Mouse (Mus musculus): ENCODE data around the gene Rps26. TPM values are rescaled to one million over a fixed set of nuclear protein-coding genes. Genes with fewer than 3 reads are reported as not detected.

The Rps26 gene
- total RNA-seq, 2 experiments from 2014 or later = 245 to 252 TPM

DNA sequence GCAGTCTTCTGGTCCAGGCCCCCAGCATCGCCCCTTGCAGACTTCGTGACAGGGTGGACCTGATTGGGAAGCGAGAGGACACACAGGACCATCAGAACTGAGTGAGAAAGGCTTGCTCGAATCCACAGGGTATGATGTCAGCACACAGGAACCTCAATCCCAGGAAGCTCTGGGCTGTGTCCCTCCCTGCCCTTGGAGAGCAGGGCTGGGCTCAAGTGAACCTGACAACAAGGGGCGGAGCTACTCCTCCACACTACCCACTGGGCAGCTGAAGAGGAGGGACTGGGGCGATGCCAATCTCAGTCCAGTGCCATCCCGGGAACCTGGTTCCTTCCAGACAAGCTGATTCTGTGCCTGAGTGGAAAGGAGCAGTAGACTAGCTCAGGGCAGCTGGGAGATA is 42.9 kb downstream of the Rps26 start:
- intact Hi-C loops (cut with DNase I) = no loop called here
- no peak for DNase-seq (ENCODE audit: low spot score in 2 of 2)

DNA sequence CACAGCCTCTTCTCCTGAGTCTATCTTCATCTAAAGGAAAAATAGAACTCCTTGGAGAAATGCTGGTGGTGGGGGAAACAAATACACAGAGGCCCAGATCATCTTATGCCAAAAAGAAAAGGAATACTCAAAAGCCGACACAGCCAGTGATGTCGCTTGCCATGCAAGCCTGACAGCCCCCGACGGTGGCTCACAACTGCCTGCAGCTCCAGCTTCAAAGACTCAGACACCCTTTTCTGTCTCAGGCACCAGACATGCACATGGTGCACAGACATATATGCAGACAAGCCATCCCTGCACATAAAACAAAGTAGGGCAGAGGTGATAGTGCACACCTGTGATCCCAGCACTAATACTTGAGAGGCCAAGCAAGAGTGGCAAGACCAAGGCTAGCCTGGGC is 46.8 kb downstream of the Rps26 start:
- intact Hi-C loops (cut with DNase I) = no loop called here

DNA sequence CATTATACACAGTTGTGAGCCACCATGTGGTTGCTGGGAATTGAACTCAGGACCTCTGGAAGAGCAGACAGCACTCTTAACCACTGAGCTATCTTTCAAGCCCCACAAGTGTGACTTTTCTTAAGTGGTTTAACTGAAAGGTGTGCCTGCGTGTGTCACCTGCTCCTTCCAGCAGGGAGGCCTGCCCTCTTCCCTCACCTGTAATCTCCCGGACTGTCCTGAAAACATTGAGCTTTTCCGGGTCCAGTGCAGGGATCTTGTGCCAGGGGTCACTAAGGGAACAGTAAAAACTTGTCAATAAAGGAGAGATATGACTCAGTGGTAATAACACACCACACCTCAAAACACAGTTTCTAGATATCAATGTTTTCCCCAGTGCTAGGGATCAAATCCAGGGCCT is 47.2 kb downstream of the Rps26 start:
- no peak for DNase-seq (ENCODE audit: low spot score in 2 of 2)
- intact Hi-C loops (cut with DNase I) = no loop called here

More for the DNA sequence above, 46.8 kb downstream of the Rps26 start:
- no peak for DNase-seq (ENCODE audit: low spot score in 2 of 2)

DNA sequence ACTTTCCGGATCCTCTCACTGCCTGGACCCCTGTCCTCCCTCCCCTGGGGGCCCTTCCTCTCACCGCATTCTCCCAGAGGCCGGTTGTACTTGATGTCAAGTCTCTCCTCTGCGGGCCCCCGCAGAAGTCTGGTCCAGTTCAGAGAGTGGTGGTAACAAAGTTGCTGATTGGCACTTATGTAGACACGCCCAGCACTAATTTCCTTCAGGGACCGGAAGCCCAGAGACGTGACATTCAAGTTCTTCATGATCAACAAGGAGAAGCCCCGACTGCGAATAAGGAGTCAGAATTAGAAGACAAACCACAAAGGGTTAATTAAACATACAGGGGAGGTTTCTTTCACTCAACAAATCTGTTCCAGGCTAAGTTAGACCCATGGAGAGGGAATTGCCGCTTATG is 48.2 kb downstream of the Rps26 start:
- no peak for DNase-seq (ENCODE audit: low spot score in 2 of 2)

DNA sequence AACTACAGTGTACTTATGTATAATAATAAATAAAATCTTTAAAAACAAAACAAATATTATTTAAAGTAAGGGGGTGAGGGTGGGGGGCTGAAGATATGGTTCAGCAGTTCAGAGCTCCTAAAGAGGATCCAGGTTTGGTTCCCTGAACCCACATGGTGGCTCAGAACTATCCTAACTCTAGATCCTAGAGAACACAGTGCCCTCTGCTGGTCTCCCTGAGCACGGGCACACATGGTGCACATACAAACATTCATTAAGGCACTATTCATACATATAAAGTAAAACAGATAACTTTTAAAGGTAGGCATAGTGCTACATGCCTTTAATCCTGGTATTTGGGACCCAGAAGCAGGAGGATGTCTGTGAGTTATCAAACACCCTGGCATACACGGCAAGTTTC is 51.5 kb downstream of the Rps26 start:
- intact Hi-C loops (cut with DNase I) = no loop called here
- no peak for DNase-seq (ENCODE audit: low spot score in 2 of 2)

More for the DNA sequence above, 48.2 kb downstream of the Rps26 start:
- intact Hi-C loops (cut with DNase I) = no loop called here

Small RNA genes within 50 kb of the gene (microRNA-seq; reads per million reads assigned to microRNA genes)
- not detected for gene Mir6917

Other genes starting within 250 kb of the Rps26 start
- 10 to 100 TPM; 49.3 to 61.7 TPM for gene Ankrd52, start 249.6 kb downstream of the Rps26 start, total RNA-seq (2021)
- not detected for gene Slc39a5, start 225.5 kb downstream of the Rps26 start, total RNA-seq (2021)
- gene Nabp2, start 215.3 kb downstream of the Rps26 start, total RNA-seq (2021) = 10 to 100 TPM; 88.8 to 91.6 TPM
- 10 to 100 TPM; 75.8 to 78.1 TPM for gene Rnf41, start 215.1 kb downstream of the Rps26 start, total RNA-seq (2021)
- 100 to 1,000 TPM; 238 to 245 TPM for gene Smarcc2, start 167.5 kb downstream of the Rps26 start, total RNA-seq (2021)
- gene Myl6, start 132.6 kb downstream of the Rps26 start, total RNA-seq (2021) = 100 to 1,000 TPM; 547 to 629 TPM
- gene Myl6b, start 128.1 kb downstream of the Rps26 start, total RNA-seq (2021) = 10 to 100 TPM; 26.3 to 27.0 TPM
- 1 to 10 TPM; 8.5 to 9.0 TPM for gene Esyt1, start 100.9 kb downstream of the Rps26 start, total RNA-seq (2021)
- gene Zc3h10, start 79.0 kb downstream of the Rps26 start, total RNA-seq (2021) = 10 to 100 TPM; 14.2 to 15.0 TPM
- 1,000 to 10,000 TPM; 1,491 to 1,683 TPM for gene Rpl41, start 77.4 kb downstream of the Rps26 start, total RNA-seq (2021)
- gene Pa2g4, start 60.8 kb downstream of the Rps26 start, total RNA-seq (2021) = 10 to 100 TPM; 58.2 to 59.3 TPM
- 1 to 10 TPM; 6.5 to 9.4 TPM for gene Erbb3, start 37.1 kb downstream of the Rps26 start, total RNA-seq (2021)
- gene Ikzf4, start 19.2 kb upstream of the Rps26 start, total RNA-seq (2021) = 10 to 100 TPM; 10.2 to 19.0 TPM
- gene Suox, start 47.3 kb upstream of the Rps26 start, total RNA-seq (2021) = 10 to 100 TPM; 12.0 to 12.6 TPM
- 100 to 1,000 TPM; 129 to 134 TPM for gene Rab5b, start 69.5 kb upstream of the Rps26 start, total RNA-seq (2021)
- under 1 TPM; 0.48 to 0.79 TPM for gene Pmel, start 77.4 kb upstream of the Rps26 start, total RNA-seq (2021)
- gene Cdk2, start 78.3 kb upstream of the Rps26 start, total RNA-seq (2021) = 1 to 10 TPM; 2.1 to 2.6 TPM
- 1 to 10 TPM; 5.6 to 7.8 TPM for gene Dgka, start 118.1 kb upstream of the Rps26 start, total RNA-seq (2021)
- 10 to 100 TPM; 27.7 to 31.8 TPM for gene Pym1, start 121.1 kb upstream of the Rps26 start, total RNA-seq (2021)
- gene Mmp19, start 164.2 kb upstream of the Rps26 start, total RNA-seq (2021) = under 1 TPM; 0.50 to 0.76 TPM
- 10 to 100 TPM; 65.0 to 66.9 TPM for gene Dnajc14, start 177.3 kb upstream of the Rps26 start, total RNA-seq (2021)
- 1 to 10 TPM; 8.4 to 8.5 TPM for gene Tmem198b, start 177.6 kb upstream of the Rps26 start, total RNA-seq (2021)
- gene Sarnp, start 190.6 kb upstream of the Rps26 start, total RNA-seq (2021) = 10 to 100 TPM; 32.9 to 40.9 TPM
- 1 to 10 TPM; 7.1 to 7.7 TPM for gene Ormdl2, start 194.9 kb upstream of the Rps26 start, total RNA-seq (2021)